Mouse (Mus musculus) MEL (cell line): ENCODE measurements around the gene Frmd4a.

Experiments used
- BHLHE40 ChIP-seq: IDR thresholded peaks from 2 replicates; pipeline ENCODE4 v1.6.1; 2012; ENCODE audit warnings: low read depth, mild to moderate bottlenecking, inconsistent platforms, low read length, improper control_type of control experiment, borderline replicate concordance
- CTCF ChIP-seq, 3 experiments: IDR thresholded peaks in 2 of 3; conservative IDR thresholded peaks in 1 of 3; 2 replicates each; pipeline ENCODE4 v1.5.1; 2011 to 2012; ENCODE audit warnings: low read length in 3 of 3, low read depth in 2 of 3, mild to moderate bottlenecking in 2 of 3, improper control_type of control experiment in 1 of 3, inconsistent platforms in 1 of 3, mixed read lengths in 1 of 3, moderate library complexity in 1 of 3; ENCODE audit not compliant: control insufficient read depth in 1 of 3, insufficient read depth in 1 of 3, poor library complexity in 1 of 3, severe bottlenecking in 1 of 3
- E2F4 ChIP-seq: IDR thresholded peaks from 2 replicates; pipeline ENCODE4 v1.6.1; 2011; ENCODE audit warnings: low read depth, low read length, improper control_type of control experiment, borderline replicate concordance
- EP300 ChIP-seq, 2 experiments: IDR thresholded peaks; 2 replicates each; pipeline ENCODE4 v1.6.1; 2011; ENCODE audit warnings: improper control_type of control experiment in 2 of 2, low read length in 2 of 2, low read depth in 1 of 2, mild to moderate bottlenecking in 1 of 2
- ETS1 ChIP-seq: IDR thresholded peaks from 2 replicates; pipeline ENCODE4 v1.6.1; 2012; ENCODE audit warnings: low read depth, mild to moderate bottlenecking, inconsistent platforms, low read length, improper control_type of control experiment, moderate library complexity
- GATA1 ChIP-seq: IDR thresholded peaks from 2 replicates; pipeline ENCODE4 v1.6.1; 2011; ENCODE audit warnings: low read depth, low read length, improper control_type of control experiment
- MAFK ChIP-seq: IDR thresholded peaks from 2 replicates; pipeline ENCODE4 v1.6.1; 2011; ENCODE audit warnings: low read depth, mild to moderate bottlenecking, low read length, improper control_type of control experiment, borderline replicate concordance
- MAX ChIP-seq: IDR thresholded peaks from 2 replicates; pipeline ENCODE4 v1.6.1; 2011; ENCODE audit warnings: low read length, improper control_type of control experiment
- MYC ChIP-seq: IDR thresholded peaks from 2 replicates; pipeline ENCODE4 v1.6.1; 2011; ENCODE audit warnings: low read depth, mild to moderate bottlenecking, low read length, improper control_type of control experiment, moderate library complexity
- NRF1 ChIP-seq: IDR thresholded peaks from 2 replicates; pipeline ENCODE4 v1.6.1; 2014; ENCODE audit warnings: low read depth, mild to moderate bottlenecking, inconsistent platforms, low read length, improper control_type of control experiment, moderate library complexity; ENCODE audit not compliant: poor library complexity, insufficient read depth, severe bottlenecking
- POLR2AphosphoS2 ChIP-seq: IDR thresholded peaks from 2 replicates; pipeline ENCODE4 v1.6.1; 2011; ENCODE audit warnings: low read length, improper control_type of control experiment
- RAD21 ChIP-seq: IDR thresholded peaks from 2 replicates; pipeline ENCODE4 v1.6.1; 2011; ENCODE audit warnings: mild to moderate bottlenecking, low read depth, low read length, improper control_type of control experiment
- TAL1 ChIP-seq: IDR thresholded peaks from 2 replicates; pipeline ENCODE4 v1.6.1; 2012; ENCODE audit warnings: mild to moderate bottlenecking, inconsistent platforms, low read length, moderate library complexity, mixed read lengths
- USF1 ChIP-seq: IDR thresholded peaks from 2 replicates; pipeline ENCODE4 v1.6.1; 2014; ENCODE audit warnings: low read depth, mild to moderate bottlenecking, inconsistent platforms, low read length, improper control_type of control experiment, moderate library complexity

- TF ChIP-seq POLR2AphosphoS2, result no peak
- no peak for TF ChIP-seq GATA1
- no peak for TF ChIP-seq USF1
- TF ChIP-seq E2F4, result no peak
- no peak for TF ChIP-seq ETS1
- TF ChIP-seq MAFK, result no peak
- no peak for TF ChIP-seq MAX
- no peak for TF ChIP-seq TAL1
- TF ChIP-seq CTCF (IDR thresholded peaks at IDR 0.05 in 2 of 3, conservative IDR thresholded peaks at IDR 0.05 in 1 of 3; ENCODE audit: control insufficient read depth in 1 of 3, insufficient read depth in 1 of 3, low read depth in 2 of 3, low read length in 3 of 3, poor library complexity in 1 of 3, severe bottlenecking in 1 of 3), result no peak
- TF ChIP-seq MYC, result no peak
- no peak for TF ChIP-seq NRF1
- no peak for TF ChIP-seq BHLHE40
- no peak for TF ChIP-seq RAD21
- TF ChIP-seq EP300 (IDR thresholded peaks at IDR 0.05; ENCODE audit: low read depth in 1 of 2, low read length in 2 of 2), result no peak
Measured at GRCm38 (mm10) chr2:4481154-4481553, 463.6 kb downstream of the Frmd4a start.
